Mouse (Mus musculus): ENCODE data around the gene Sell. TPM values are rescaled to one million over a fixed set of nuclear protein-coding genes. Genes with fewer than 3 reads are reported as not detected.

Sell gene
- polyA plus RNA-seq (2014; fragmentation: Illumina TruSeq; extraction: RNeasy Lipid Tissue Mini Kit (QIAGEN cat#74804); ENCODE audit: low read depth, low replicate concordance): 10.5 TPM

DNA sequence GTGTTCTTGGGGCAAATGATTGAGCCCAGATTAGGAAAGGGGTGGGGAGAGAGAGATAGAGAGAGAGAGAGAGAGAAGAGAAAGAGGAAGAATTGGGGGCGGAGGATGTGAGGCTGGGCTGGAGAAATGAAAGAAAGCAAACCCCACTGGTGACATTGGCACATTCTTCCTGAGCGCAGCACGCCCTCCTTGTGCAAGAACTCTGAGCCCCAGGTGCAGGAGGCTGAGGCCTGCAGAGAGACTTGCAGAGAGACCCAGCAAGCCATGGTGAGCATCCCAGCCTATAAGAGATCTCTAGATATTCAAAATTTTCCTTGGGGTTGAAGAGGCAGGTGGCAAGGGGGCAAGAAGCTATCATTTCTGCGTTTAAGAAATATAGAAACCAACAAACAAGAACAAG is at the start of gene Sell:
TSS of gene Sell (plus strand) at position 58 of the 400 bp plus-strand sequence.

DNA sequence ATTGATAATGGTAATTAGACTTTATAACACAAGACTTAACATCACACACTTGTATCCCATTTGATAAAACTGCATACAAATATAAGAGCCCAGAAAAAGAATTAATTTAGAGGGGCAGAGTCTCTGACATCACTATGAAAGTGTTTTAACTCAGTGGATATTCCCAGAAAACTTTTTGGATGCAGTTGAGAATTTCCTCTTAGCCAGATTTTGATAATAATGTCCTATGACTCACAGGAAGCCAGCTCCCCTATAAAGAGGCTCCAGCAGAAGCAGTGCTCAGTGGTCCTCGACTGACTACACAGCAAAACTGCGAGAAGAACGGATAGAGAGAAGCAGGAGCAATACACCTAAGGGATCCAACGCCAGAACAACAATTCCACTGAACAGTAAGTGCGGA is 13.8 kb upstream of the Sell start, which contains the start of gene Sele:
TSS of gene Sele (plus strand) at position 301 of the 400 bp plus-strand sequence.

DNA sequence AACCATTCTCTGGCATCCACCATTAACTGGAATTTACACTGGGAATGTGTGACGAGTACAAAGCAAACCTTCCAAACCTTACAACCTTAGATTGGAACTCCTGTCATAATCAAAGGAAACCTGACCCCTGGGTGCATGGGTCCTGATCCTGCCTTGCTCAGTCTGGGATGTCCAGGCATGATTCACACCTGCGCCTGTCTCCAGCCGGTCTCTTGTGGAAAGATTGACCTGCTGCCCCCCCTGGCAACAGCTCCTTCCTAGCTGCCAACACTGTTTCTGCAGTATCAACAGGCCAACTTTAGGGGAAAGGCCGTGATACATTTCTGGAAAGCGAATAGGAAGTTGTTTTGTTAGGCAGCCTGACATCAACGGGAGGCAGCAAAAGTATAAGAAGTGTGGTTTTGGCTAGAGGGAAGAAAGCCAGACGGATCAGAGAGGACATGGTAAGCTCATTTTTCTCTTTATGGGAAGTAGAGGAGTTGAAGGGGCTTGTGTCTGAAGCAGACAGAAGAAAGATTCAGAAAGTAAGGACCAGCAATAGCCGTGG is 53.2 kb downstream of the Sell start, which contains the start of gene Selp:
TSS of gene Selp (plus strand) at position 318 of the 547 bp plus-strand sequence.

Other genes starting within 250 kb of the Sell start
- gene Scyl3, start 132.9 kb upstream of the Sell start, polyA plus RNA-seq (2014; fragmentation: Illumina TruSeq; extraction: RNeasy Lipid Tissue Mini Kit (QIAGEN cat#74804); ENCODE audit: low read depth, low replicate concordance): 18.0 TPM
- gene BC055324, start 67.2 kb upstream of the Sell start, polyA plus RNA-seq (2014; fragmentation: Illumina TruSeq; extraction: RNeasy Lipid Tissue Mini Kit (QIAGEN cat#74804); ENCODE audit: low read depth, low replicate concordance): 22.5 TPM
- 7.6 TPM for gene Mettl18, start 67.1 kb upstream of the Sell start, polyA plus RNA-seq (2014; fragmentation: Illumina TruSeq; extraction: RNeasy Lipid Tissue Mini Kit (QIAGEN cat#74804); ENCODE audit: low read depth, low replicate concordance)
- gene Sele, start 13.7 kb upstream of the Sell start, polyA plus RNA-seq (2014; fragmentation: Illumina TruSeq; extraction: RNeasy Lipid Tissue Mini Kit (QIAGEN cat#74804); ENCODE audit: low read depth, low replicate concordance): 1.8 TPM
- 0.76 TPM for gene Selp, start 53.3 kb downstream of the Sell start, polyA plus RNA-seq (2014; fragmentation: Illumina TruSeq; extraction: RNeasy Lipid Tissue Mini Kit (QIAGEN cat#74804); ENCODE audit: low read depth, low replicate concordance)
- gene F5, start 89.9 kb downstream of the Sell start, polyA plus RNA-seq (2014; fragmentation: Illumina TruSeq; extraction: RNeasy Lipid Tissue Mini Kit (QIAGEN cat#74804); ENCODE audit: low read depth, low replicate concordance): 7.7 TPM
- gene Slc19a2, start 187.1 kb downstream of the Sell start, polyA plus RNA-seq (2014; fragmentation: Illumina TruSeq; extraction: RNeasy Lipid Tissue Mini Kit (QIAGEN cat#74804); ENCODE audit: low read depth, low replicate concordance): 21.9 TPM
- gene Ccdc181, start 213.6 kb downstream of the Sell start, polyA plus RNA-seq (2014; fragmentation: Illumina TruSeq; extraction: RNeasy Lipid Tissue Mini Kit (QIAGEN cat#74804); ENCODE audit: low read depth, low replicate concordance): 712 TPM
- gene Nme7, start 242.1 kb downstream of the Sell start, polyA plus RNA-seq (2014; fragmentation: Illumina TruSeq; extraction: RNeasy Lipid Tissue Mini Kit (QIAGEN cat#74804); ENCODE audit: low read depth, low replicate concordance): 146 TPM
- 66.9 TPM for gene Blzf1, start 245.5 kb downstream of the Sell start, polyA plus RNA-seq (2014; fragmentation: Illumina TruSeq; extraction: RNeasy Lipid Tissue Mini Kit (QIAGEN cat#74804); ENCODE audit: low read depth, low replicate concordance)